Mouse (Mus musculus): ENCODE data around the gene Lrrn2. TPM values are rescaled to one million over a fixed set of nuclear protein-coding genes. Genes with fewer than 3 reads are reported as not detected.

Lrrn2 gene
- 0.11 TPM for polyA plus RNA-seq (2017; shearing (Covaris generic))

DNA sequence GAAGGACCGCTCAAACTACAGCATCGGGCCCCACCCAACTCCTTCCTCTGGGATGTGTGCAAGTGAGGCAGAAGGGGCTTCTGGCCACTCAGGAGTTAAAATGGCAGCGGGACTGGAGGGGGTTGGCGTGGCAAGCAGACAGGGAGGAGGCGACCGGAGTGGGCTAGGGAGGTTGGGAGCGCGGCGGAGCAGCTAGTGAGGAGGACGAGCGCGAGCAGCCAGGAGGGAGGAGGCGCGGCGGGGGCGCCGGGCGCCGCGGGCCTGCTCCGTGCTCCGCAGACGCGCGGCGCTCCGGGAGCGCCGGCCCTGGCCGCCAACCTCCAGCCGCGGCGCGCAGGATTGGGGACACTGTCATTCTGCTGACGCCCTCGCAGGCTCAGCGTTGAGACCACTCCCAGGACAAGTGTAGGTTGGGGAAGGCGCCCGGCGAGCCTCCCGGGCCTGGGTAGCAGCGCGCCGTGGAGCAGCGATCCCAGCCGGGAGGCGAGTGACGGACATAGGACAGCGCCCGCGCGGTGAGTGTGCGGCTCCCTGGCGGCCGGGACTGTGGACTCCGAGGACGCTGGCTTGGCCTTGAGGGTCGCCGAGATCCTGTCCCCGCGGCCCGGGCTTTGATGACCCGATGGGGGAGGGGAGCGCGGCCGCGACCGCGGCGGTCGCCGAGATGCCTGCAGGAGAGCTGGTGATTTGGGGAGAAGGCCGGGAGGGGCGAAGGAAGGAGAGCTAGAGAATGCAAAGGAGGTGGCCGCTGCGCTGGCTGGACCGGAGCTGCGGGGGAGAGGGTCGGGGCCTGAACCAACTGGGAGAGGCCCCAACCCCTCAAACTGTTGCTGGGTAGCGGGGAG is at the start of gene Lrrn2:
Gene Lrrn2, plus strand, starts transcription at position 113 of the 845 bp plus-strand sequence.

Other genes starting within 250 kb of the Lrrn2 start
- not detected for gene Nfasc, start 138.5 kb upstream of the Lrrn2 start, polyA plus RNA-seq (2017; shearing (Covaris generic))
- gene Mdm4, start 150.3 kb downstream of the Lrrn2 start, polyA plus RNA-seq (2017; shearing (Covaris generic)) = 106 TPM
- 0.78 TPM for gene Pik3c2b, start 165.4 kb downstream of the Lrrn2 start, polyA plus RNA-seq (2017; shearing (Covaris generic))